Mouse (Mus musculus): ENCODE results near the gene Map4k1.

GRCm38 (mm10) chr7:29041194-29041593 lies 59.3 kb downstream of the Map4k1 start:
- TF ChIP-seq POLR2A (IDR thresholded peaks at IDR 0.05; ENCODE audit: borderline replicate concordance, low read depth, low read length) (no peak), CTCF (IDR thresholded peaks at IDR 0.05; ENCODE audit: low read depth, low read length) (no peak)
